Mouse (Mus musculus) cerebellum, postnatal 14 days (tissue): ENCODE data around the gene Pramel4.
"Not testable (repeated sequence)": the region's sequence is repeated elsewhere in the genome, so short reads cannot be mapped to it uniquely, and the experiment has no call there.

Source experiments
- DNase-seq, 2 experiments: peaks; one replicate each; pipeline ENCODE4 v3.0.0; 2021; ENCODE audit warnings: mixed read lengths in 2 of 2

The Pramel4 gene

GRCm38 (mm10) chr4:144058826-144059225 is at the start of gene Pramel4:
Pramel4 (plus strand) TSS chr4:144059126.
- not testable (repeated sequence) for DNase-seq

DNA sequence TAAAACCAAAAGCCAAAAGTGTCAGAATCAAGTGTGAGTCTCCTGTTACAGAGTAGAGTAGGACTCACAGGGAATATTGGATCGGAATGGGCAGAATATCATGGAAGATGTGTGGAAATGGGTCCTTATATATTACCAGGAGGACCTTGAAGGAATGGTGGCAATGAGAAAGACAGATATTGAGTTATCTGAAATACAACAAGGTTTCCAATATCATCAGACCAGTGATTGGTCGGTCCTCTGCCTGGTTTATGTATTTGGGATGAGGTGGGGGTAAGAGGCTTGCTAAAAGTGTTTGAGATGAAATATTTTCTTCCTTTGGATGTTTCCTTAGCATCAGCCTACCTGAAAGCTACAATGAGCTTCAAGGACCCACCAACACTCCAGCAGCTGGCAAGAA is 47.2 kb downstream of the Pramel4 start, which contains the start of gene Gm13102:
Gene Gm13102 (plus strand): TSS at position 301 of the 400 bp plus-strand sequence.
- DNase-seq = not testable (repeated sequence)
